Mouse (Mus musculus): ENCODE results near the gene Adck1.

Adck1 gene

DNA sequence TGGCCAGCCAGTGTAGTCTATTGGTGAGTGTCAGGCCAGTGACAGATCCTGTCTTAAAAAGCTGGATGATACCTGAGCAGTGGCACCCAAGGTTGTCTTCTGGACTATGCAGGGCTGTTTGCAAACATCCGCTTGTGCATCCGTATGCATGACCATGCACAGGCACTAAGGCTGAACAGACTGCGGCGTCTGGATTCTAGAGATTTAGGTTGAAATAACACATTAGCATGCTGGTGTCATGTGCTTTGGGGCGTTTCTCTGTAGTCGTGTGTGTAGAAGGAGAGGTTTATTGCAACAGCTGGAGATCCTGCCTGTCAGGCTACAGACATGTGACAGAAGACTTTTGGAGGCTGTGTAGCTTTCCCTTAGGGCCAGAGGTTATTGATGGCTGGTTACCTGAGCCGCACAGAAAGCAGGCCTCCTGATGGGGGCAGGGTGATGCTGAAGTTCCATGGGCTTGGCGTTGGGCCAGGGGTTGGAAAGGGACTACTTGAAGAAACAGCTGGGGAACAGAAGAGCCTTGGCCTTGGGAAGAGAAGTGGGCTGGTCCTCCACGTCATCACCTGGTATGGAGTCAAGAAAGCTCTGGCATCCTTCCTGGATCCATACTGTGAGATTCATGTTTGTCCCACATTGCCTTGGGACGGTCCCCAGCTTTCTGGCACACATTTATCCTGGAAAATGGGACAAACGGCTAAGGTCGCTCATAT, 59.7 kb downstream of the Adck1 start:
- no peak for DNase-seq (ENCODE audit: extremely low spot score, low read depth, low spot score)

DNA sequence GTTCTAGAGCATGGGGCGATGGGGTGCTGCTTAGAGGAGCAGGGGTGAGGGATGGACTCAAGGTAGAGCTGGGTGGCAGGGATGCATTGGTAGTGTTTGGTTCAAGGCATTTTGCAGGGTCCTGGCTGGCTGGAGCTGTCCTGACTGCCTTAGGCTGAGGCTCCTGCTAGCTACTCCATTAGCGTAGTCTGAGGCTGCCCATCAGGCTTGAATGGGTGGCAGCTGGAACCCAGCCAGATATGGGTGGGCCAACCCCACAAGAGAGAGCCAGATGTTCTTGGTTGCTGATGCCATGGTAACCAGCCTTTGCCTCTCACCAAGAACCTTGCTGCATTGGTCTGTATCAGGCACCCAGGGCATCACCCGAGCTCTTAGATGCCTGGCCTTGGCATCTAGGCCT, 66.6 kb downstream of the Adck1 start:
- no peak for DNase-seq (ENCODE audit: extremely low spot score, low read depth, low spot score)

GRCm38 (mm10) chr12:88428735-88429134, 68.4 kb downstream of the Adck1 start:
- DNase-seq (ENCODE audit: extremely low spot score, low read depth, low spot score), result no peak

DNA sequence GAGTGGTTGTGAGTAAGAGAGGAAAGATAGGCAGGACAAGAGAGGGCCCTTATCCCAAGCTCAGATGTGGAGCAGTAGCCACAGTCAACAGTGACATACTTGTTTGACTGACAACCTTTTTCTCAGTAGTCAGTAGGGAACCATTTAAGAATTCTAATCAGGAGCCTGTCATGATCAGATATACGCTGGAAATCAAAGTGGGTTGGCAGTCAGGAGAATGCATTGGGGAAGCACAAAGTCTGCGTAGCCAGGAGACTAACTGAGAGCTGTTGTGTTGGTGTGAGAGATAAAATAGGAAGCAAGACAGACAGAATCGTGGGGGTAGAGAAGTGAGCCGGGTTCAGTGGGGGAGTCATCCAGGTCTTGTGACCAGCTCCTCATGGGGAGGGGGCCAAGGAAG, 71.9 kb downstream of the Adck1 start:
- no peak for DNase-seq (ENCODE audit: extremely low spot score, low read depth, low spot score)

- DNase-seq (ENCODE audit: extremely low spot score, low read depth, low spot score), result no peak
Measured at GRCm38 (mm10) chr12:88433171-88433570, 72.8 kb downstream of the Adck1 start.

- DNase-seq (ENCODE audit: extremely low spot score, low read depth, low spot score), result no peak
Measured at GRCm38 (mm10) chr12:88436962-88437750, 76.8 kb downstream of the Adck1 start.

GRCm38 (mm10) chr12:88441922-88442809, 81.8 kb downstream of the Adck1 start:
- DNase-seq (ENCODE audit: extremely low spot score, low read depth, low spot score), result peak; percentile 8

DNA sequence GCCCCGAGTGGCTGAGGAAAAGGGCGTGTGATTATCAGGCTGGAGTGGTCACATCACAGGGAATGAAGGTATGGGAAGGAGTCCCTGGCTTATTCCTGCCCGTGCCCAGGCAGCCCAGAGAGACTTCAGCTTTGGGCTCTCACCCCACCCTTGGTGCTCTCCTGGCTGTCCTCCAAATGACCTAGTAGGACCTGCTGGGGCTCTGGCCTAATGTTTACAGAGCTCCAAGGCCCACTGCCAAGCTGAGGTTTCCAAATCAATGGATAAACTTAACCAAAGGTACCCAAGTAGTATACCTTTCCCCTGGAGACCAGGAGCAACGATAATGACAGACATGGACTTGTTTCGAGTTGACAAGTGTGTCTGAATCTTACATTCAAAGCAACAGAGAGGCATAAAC, 83.7 kb downstream of the Adck1 start:
- DNase-seq (ENCODE audit: extremely low spot score, low read depth, low spot score), result no peak

DNA sequence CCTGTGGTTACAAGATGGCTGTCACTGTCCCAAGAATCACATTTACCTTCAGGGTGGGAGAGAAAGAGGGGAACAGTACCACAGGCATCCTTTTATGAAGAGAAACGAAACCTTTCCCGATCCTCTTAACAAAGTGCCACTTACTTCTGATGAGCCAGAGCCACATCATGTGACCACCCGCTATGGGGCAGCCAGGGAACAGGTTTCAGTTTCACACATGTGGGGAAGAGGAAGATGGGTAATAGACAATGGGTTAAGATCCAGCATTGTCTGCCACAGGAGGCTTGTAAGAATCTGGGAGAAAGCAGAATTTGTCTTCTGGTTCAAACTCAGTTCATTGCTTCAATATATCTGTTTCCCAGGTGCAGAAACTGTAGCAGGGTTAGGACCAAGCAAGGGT, 85.1 kb downstream of the Adck1 start:
- no peak for DNase-seq (ENCODE audit: extremely low spot score, low read depth, low spot score)

GRCm38 (mm10) chr12:88450658-88451563, 90.6 kb downstream of the Adck1 start:
- no peak for DNase-seq (ENCODE audit: extremely low spot score, low read depth, low spot score)

DNA sequence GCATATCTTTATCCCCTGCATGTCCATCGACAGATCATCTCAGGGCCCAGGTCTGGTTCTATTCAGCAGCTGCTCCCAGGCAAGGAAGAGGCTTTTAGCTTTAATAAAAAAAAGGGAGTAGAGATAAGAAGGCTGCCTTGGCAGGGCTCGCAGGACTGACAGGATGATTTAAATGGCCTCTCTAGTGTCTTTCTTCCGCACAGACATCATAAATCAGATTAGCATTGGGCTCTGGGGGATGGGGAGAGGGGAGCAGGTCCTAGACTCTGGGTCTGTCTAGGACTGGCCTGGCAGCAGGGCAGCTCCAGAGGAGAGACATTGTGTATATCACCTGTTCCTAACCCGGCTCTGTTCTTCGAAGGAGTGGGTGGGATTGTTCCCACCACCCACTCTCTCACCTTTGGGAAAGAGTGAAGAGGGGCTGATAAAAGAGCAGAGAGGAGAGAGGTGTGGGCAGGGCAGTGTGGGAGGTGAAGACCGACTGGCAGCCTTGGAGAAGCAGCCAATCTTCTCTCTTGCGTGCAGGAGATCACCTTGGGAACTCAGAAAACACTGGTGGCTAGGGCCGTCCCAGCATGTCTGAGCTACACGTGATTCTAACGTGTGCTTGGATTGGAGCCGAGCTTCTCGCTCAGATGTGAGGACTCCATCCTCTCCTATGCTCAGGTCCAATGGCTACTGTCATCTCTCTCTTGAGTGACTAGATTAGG, 94.5 kb downstream of the Adck1 start:
- DNase-seq (ENCODE audit: extremely low spot score, low read depth, low spot score), result no peak

- DNase-seq (ENCODE audit: extremely low spot score, low read depth, low spot score), result no peak
Measured at GRCm38 (mm10) chr12:88457021-88457420, 96.7 kb downstream of the Adck1 start.

DNA sequence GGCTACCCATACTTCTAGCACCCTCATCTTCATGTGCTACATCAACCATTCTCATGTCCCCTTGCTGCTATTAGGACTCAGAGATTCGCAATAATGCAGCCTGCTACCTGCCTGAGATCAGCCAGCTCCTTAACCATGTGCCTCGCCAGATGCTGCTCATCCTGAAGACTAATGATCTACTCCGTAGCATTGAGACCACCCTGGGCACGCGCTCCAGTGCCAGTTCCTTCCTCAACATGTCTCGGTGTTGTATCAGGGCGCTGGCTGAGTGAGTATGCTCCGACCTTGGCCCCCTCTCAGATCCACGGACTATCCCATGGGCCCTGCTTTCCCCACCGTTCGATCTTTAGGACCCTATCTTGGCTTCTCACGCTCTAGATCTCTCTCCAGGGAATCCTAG, 98.6 kb downstream of the Adck1 start:
- DNase-seq (ENCODE audit: extremely low spot score, low read depth, low spot score), result no peak

DNA sequence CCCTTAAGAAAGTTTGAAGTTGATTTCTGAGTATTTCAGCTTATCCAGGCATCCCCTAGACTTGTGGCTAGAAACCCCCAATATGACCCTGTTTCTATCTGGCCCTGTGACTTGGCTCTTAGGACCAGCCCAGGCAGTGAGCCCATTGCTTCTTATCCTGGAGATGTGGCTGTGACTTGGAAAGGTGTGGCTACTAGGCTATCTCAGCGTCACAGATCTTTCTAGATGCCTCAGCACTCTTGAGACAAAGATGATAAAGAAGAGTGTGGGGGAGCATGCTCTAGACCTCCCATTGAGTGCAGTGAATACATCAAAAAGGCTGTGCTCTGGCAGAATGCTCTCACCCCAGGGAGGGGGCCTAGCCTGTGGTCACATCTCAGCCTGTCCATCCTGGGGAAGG, 99.1 kb downstream of the Adck1 start:
- DNase-seq (ENCODE audit: extremely low spot score, low read depth, low spot score), result no peak

DNA sequence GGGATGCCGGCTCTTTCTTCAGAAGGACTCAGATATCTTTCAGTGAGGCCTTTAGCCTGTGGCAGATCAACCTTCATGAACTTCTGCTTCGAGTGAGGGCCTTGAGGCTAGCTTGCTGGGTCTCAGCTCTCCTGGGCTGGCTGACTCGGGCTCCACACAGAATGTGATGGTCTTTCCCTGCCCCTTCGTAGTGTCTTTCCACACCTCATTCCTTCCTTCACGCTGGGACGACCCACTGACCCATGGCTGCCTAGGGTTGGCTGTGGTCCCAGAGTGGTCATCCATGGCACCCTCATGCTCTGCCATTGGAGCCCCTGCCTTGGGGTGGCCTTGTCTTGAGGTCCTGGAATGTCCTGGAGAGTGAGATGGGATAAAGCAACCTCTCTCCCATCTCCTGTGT, 100.7 kb downstream of the Adck1 start:
- no peak for DNase-seq (ENCODE audit: extremely low spot score, low read depth, low spot score)

GRCm38 (mm10) chr12:88463588-88464290, 103.4 kb downstream of the Adck1 start:
- no peak for DNase-seq (ENCODE audit: extremely low spot score, low read depth, low spot score)

- DNase-seq (ENCODE audit: extremely low spot score, low read depth, low spot score), result no peak
Measured at GRCm38 (mm10) chr12:88466801-88467200, 106.4 kb downstream of the Adck1 start.

GRCm38 (mm10) chr12:88467257-88467656, 106.9 kb downstream of the Adck1 start:
- no peak for DNase-seq (ENCODE audit: extremely low spot score, low read depth, low spot score)

- no peak for DNase-seq (ENCODE audit: extremely low spot score, low read depth, low spot score)
Measured at GRCm38 (mm10) chr12:88467935-88468465, 107.6 kb downstream of the Adck1 start.

Data from hindlimb bud, embryonic 11.5 days (tissue).